Mouse (Mus musculus) stomach, postnatal 0 days (tissue): ENCODE results near the gene Olfr54. TPM values are rescaled to one million over a fixed set of nuclear protein-coding genes. Genes with fewer than 3 reads are reported as not detected.
A peak's percentile ranks its signal among the peaks of the same experiment; 100 is the strongest.

Source experiments
- ATAC-seq: fragments of 200-750 bp; cut with Nextera tagmentation; 2 replicates; pipeline ENCODE4 v1.8.0; 2017; ENCODE audit not compliant: low FRiP score, low TSS enrichment
- DNase-seq: peaks from one replicate; pipeline ENCODE4 v3.0.0-alpha.2; 2016; ENCODE audit warnings: low spot score
- H3K27ac ChIP-seq: fragments of 300-500 bp; sonication (generic); replicated peaks from 2 replicates; pipeline ENCODE4 v1.5.1; 2014; ENCODE audit warnings: mild to moderate bottlenecking, control low read depth
- H3K27me3 ChIP-seq: fragments of 300-500 bp; sonication (generic); 2 replicates; pipeline ENCODE4 v1.6.1; 2014; ENCODE audit warnings: low read length; ENCODE audit not compliant: control insufficient read depth, insufficient read depth
- H3K36me3 ChIP-seq: fragments of 300-500 bp; sonication (generic); 2 replicates; pipeline ENCODE4 v1.6.1; 2014; ENCODE audit warnings: low read length, mixed read lengths; ENCODE audit not compliant: control insufficient read depth, insufficient read depth
- H3K4me1 ChIP-seq: fragments of 300-500 bp; sonication (generic); replicated peaks from 2 replicates; pipeline ENCODE4 v1.6.1; 2014; ENCODE audit warnings: antibody characterized with exemption; ENCODE audit not compliant: control insufficient read depth, insufficient read depth
- H3K4me2 ChIP-seq: fragments of 300-500 bp; sonication (generic); replicated peaks from 2 replicates; pipeline ENCODE4 v1.6.1; 2014; ENCODE audit warnings: low read depth, mild to moderate bottlenecking, control low read depth, moderate library complexity
- H3K4me3 ChIP-seq: fragments of 300-500 bp; sonication (generic); 2 replicates; pipeline ENCODE4 v1.5.1; 2014; ENCODE audit warnings: low read depth, low read length, control low read depth
- H3K9ac ChIP-seq: fragments of 300-500 bp; sonication (generic); 2 replicates; pipeline ENCODE4 v1.6.1; 2014; ENCODE audit warnings: mild to moderate bottlenecking, low read length, control low read depth, mixed read lengths
- H3K9me3 ChIP-seq: fragments of 300-500 bp; sonication (generic); 2 replicates; pipeline ENCODE4 v1.6.1; 2016; ENCODE audit warnings: low read length; ENCODE audit not compliant: control insufficient read depth
- CTCF ChIP-seq: IDR thresholded peaks from 2 replicates; pipeline ENCODE4 v1.5.1; 2016; ENCODE audit warnings: antibody characterized with exemption, low read depth, mild to moderate bottlenecking, moderate library complexity
- EP300 ChIP-seq: optimal IDR thresholded peaks from 2 replicates; pipeline ENCODE3; 2016; ENCODE audit warnings: antibody characterized with exemption
- WGBS: fragments of 180-500 bp; shearing (Covaris S2); extraction: QIAGEN DNeasy Blood & Tissue Kit; methylation state at CpG from one replicate; pipeline ENCODE4 v1.1.7; 2014; 5-methylcytosine and 5-hydroxymethylcytosine counted together
- polyA plus RNA-seq: library from polyadenylated mRNA; unstranded; fragments of >200 nt; fragmentation: Nextera tagmentation; extraction: Ambion mirVana; gene quantifications from 2 replicates; pipeline ENCODE4 v1.2.1, GENCODE M21; 2015

Gene Olfr54
- 0.04 TPM in 1 of 2 replicates, not detected in the other for polyA plus RNA-seq

DNA sequence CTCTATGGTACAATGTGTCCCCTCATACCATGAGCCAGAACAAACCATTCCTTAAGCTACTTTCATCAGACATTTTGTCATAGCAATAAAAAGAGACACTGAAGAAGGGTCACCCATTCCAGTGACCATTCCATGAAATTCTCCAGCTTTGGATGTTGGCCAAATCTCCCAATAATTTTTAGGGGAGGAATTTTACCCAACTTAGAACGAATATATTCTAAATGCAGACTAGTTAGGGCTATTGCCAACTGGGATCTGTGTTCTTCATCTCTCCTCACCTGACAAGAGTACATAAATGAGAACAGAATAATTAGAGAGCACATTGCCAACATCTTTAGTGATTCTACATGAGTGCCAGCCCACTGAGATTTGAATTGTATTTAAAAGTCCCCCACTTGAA lies at the start of gene Olfr54:
Olfr54 (plus strand) TSS at position 301 of the 400 bp plus-strand sequence.
- no peak for DNase-seq
- H3K4me1 ChIP-seq, result no peaks in the 10 kb centered on the region
- no peak within 1 kb of the TSS for H3K4me3 ChIP-seq
- no peaks in the 10 kb centered on the region for H3K36me3 ChIP-seq
- no peak within 1 kb of the TSS for H3K27ac ChIP-seq
- no peak for ATAC-seq
- H3K27me3 ChIP-seq, result no peaks in the 10 kb centered on the region
- WGBS, result 55% methylated on average over 1 of the region's 1 CpGs
- H3K9ac ChIP-seq, result no peak within 1 kb of the TSS
- TF ChIP-seq CTCF (no peak), EP300 (no peak)
- H3K9me3 ChIP-seq, result no peaks in the 10 kb centered on the region
- H3K4me2 ChIP-seq, result no peak within 1 kb of the TSS

DNA sequence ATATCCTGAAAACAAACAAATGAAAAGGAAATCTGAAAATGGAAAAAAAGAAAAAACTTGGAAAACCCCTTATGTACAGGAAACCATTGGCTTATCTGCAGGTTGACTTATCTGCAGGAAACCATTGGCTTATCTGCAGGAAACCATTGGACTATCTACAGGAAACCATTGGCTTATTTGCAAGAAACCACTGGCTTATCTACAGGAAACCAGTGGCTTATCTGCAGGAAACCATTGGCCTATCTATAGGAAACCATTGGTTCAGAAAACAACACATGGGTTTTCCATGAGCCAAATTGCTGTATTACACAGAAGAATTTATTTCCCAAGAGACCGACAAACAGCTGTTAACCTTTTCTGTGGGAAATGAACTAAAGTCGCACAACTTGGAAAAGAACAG lies 49.1 kb upstream of the Olfr54 start:
- no peak for ATAC-seq
- H3K27ac ChIP-seq, result no peak overlapping the region
- H3K9me3 ChIP-seq, result no peaks in the 10 kb centered on the region
- DNase-seq, result no peak
- no peaks in the 10 kb centered on the region for H3K36me3 ChIP-seq
- no peak overlapping the region for H3K9ac ChIP-seq
- no peaks in the 10 kb centered on the region for H3K27me3 ChIP-seq
- WGBS, result 79% methylated on average over 2 of the region's 2 CpGs
- peak; percentile 38 for TF ChIP-seq EP300
- TF ChIP-seq CTCF, result no peak
- no peak overlapping the region for H3K4me2 ChIP-seq
- no peaks in the 10 kb centered on the region for H3K4me1 ChIP-seq
- no peak overlapping the region for H3K4me3 ChIP-seq

DNA sequence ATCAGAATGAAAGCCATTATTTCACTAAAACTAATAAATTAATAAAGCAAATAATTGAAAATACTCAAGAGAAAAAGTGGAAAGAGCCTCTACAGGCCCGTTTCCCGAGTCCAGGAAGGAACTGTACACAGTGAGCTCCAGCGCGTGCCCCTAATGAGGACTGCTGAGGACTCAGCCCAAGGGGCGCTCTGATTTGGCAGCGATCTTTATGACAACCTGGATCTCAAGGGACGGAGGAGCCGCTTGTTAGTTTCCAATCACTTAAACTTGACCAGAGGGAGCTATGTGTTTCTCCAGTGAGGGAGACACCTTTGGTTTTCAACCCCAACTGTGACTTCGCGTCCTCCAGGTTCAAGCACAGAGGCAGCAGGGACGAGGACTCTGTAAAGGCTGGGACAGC lies 47.8 kb upstream of the Olfr54 start, which contains the start of gene Olfr1378:
Olfr1378 (plus strand) TSS at position 301 of the 400 bp plus-strand sequence.
- TF ChIP-seq CTCF, result no peak
- TF ChIP-seq EP300, result no peak
- H3K4me1 ChIP-seq, result no peaks in the 10 kb centered on the region
- no peaks in the 10 kb centered on the region for H3K9me3 ChIP-seq
- no peak within 1 kb of the TSS for H3K9ac ChIP-seq
- 85% methylated on average over 11 of the region's 11 CpGs for WGBS
- no peak within 1 kb of the TSS for H3K27ac ChIP-seq
- no peak within 1 kb of the TSS for H3K4me3 ChIP-seq
- DNase-seq, result no peak
- no peak for ATAC-seq
- no peak within 1 kb of the TSS for H3K4me2 ChIP-seq
- H3K27me3 ChIP-seq, result no peaks in the 10 kb centered on the region
- no peaks in the 10 kb centered on the region for H3K36me3 ChIP-seq

DNA sequence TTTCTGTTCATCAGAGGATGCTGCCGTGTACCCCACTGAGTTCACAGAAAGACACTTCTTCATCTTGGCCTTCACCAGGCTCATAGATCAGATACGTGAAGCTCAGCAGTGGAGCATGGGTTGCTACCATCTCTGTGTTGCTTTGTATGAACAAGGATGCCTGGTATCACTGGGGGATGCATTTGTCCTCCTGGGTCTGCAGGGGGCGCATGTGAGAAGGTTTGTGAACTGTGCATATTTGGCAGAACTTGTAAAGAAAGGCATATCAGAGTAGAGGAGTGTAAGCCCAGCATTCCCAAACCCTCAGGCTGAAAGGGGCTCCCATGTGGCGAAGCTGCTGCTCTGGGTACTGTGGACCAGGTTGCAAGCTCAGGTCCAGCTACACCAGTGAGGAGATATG lies 36.8 kb upstream of the Olfr54 start:
- no peak overlapping the region for H3K9ac ChIP-seq
- H3K27me3 ChIP-seq, result no peaks in the 10 kb centered on the region
- no peak overlapping the region for H3K4me2 ChIP-seq
- ATAC-seq, result no peak
- no peaks in the 10 kb centered on the region for H3K9me3 ChIP-seq
- DNase-seq, result no peak
- no peak overlapping the region for H3K4me3 ChIP-seq
- 65% methylated on average over 4 of the region's 4 CpGs for WGBS
- no peaks in the 10 kb centered on the region for H3K4me1 ChIP-seq
- peak; percentile 38 for TF ChIP-seq CTCF
- no peak for TF ChIP-seq EP300
- no peak overlapping the region for H3K27ac ChIP-seq
- H3K36me3 ChIP-seq, result no peaks in the 10 kb centered on the region

DNA sequence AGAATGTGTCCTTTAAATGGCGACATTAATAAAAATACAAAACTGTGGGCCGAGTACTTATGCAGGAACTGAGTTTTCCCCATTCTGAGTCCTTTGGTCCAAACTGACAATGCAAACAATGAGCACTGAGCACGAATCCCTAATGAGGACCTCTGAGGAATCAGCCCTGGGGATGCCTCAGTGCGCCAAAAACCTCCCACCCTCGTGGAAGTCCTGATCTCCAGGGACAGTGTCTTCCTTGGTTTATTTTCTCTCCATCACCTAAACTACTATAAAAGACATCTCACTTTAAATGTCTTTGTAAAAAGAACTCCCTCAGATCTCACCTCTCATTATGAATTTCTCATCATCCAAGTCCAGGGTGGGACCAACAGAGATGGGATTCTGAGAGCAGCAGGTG lies 32.4 kb upstream of the Olfr54 start, which contains the start of gene Olfr1377:
Olfr1377 (plus strand) TSS at position 301 of the 400 bp plus-strand sequence.
- H3K27me3 ChIP-seq, result no peaks in the 10 kb centered on the region
- DNase-seq, result no peak
- TF ChIP-seq EP300, result no peak
- TF ChIP-seq CTCF, result no peak
- H3K9me3 ChIP-seq, result no peaks in the 10 kb centered on the region
- H3K4me1 ChIP-seq, result no peaks in the 10 kb centered on the region
- no peak for ATAC-seq
- H3K4me2 ChIP-seq, result no peak within 1 kb of the TSS
- H3K36me3 ChIP-seq, result no peaks in the 10 kb centered on the region
- H3K4me3 ChIP-seq, result no peak within 1 kb of the TSS
- H3K27ac ChIP-seq, result no peak within 1 kb of the TSS
- no peak within 1 kb of the TSS for H3K9ac ChIP-seq
- WGBS, result 69% methylated on average over 5 of the region's 5 CpGs

DNA sequence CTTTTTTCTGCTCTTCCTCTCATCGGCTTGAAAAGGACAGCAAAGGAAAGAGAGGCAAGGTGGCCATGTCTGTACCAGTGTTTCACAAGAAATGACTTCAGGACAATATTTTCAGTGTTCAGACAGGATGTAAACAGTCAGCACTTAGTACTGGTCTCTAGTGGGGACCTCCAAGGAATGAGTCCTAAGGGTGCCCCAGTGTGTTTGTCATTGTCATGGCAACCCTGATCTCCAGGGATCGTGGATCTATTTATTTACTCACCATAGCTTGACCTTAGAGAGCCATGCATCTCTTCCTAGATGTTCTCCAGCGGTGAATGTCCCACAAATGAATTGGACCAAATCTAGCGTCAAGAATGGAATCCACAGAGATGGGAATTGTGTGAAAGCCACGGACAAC lies 10.7 kb upstream of the Olfr54 start, which contains the start of gene Olfr51:
Olfr51 (plus strand) TSS at position 301 of the 400 bp plus-strand sequence.
- ATAC-seq, result no peak
- no peak within 1 kb of the TSS for H3K4me3 ChIP-seq
- no peaks in the 10 kb centered on the region for H3K36me3 ChIP-seq
- TF ChIP-seq CTCF (no peak), EP300 (no peak)
- H3K27me3 ChIP-seq, result no peaks in the 10 kb centered on the region
- no peak within 1 kb of the TSS for H3K27ac ChIP-seq
- no peaks in the 10 kb centered on the region for H3K4me1 ChIP-seq
- H3K4me2 ChIP-seq, result no peak within 1 kb of the TSS
- no peak for DNase-seq
- no peaks in the 10 kb centered on the region for H3K9me3 ChIP-seq
- no peak within 1 kb of the TSS for H3K9ac ChIP-seq
- WGBS, result 58% methylated on average over 5 of the region's 5 CpGs
